Mouse (Mus musculus): ENCODE data around the gene U2af1l4. TPM values are rescaled to one million over a fixed set of nuclear protein-coding genes. Genes with fewer than 3 reads are reported as not detected.

Gene U2af1l4
- polyA plus RNA-seq, 2 experiments: 75.8 to 95.6 TPM

GRCm38 (mm10) chr7:30587842-30588667 lies 25.0 kb downstream of the U2af1l4 start:
- ATAC-seq (ENCODE audit: low FRiP score, low read depth) (peak; percentile 10), DNase-seq (ENCODE audit: low spot score) (no peak)
- Histone ChIP-seq H3K27me3 (ENCODE audit: control insufficient read depth, insufficient read depth, low read length) (no peaks in the 10 kb centered on the region), H3K9me3 (ENCODE audit: control insufficient read depth, low read length) (no peaks in the 10 kb centered on the region), H3K36me3 (ENCODE audit: control insufficient read depth, insufficient read depth, low read length) (peaks cover 37% of the 10 kb centered on the region), H3K27ac (replicated peaks; ENCODE audit: low read depth, low read length) (peak overlapping the region; percentile 92), H3K4me2 (replicated peaks; ENCODE audit: low read depth, low read length, severe bottlenecking) (peak overlapping the region; percentile 85), H3K4me1 (ENCODE audit: control insufficient read depth, insufficient read depth, low read length) (peaks cover 14% of the 10 kb centered on the region), H3K4me3 (replicated peaks; ENCODE audit: low read length) (peak overlapping the region; percentile 96), H3K9ac (ENCODE audit: low read depth, low read length, severe bottlenecking) (peak overlapping the region; percentile 98)
- no peak for TF ChIP-seq POLR2A (IDR thresholded peaks at IDR 0.05; ENCODE audit: borderline replicate concordance, extremely low read depth, insufficient read depth, insufficient read length)
- under 1% methylated on average over 59 of the region's 67 CpGs for WGBS

- H3K9me3 ChIP-seq (ENCODE audit: control insufficient read depth, low read length): no peaks in the 10 kb centered on the region
- DNase-seq (ENCODE audit: low spot score) (peak; percentile 98), ATAC-seq (ENCODE audit: low FRiP score, low read depth) (peak; percentile 94)
- peak within 1 kb of the TSS; percentile 98 for H3K9ac ChIP-seq (ENCODE audit: low read depth, low read length, severe bottlenecking)
- H3K36me3 ChIP-seq (ENCODE audit: control insufficient read depth, insufficient read depth, low read length): peaks cover 29% of the 10 kb centered on the region
- H3K27me3 ChIP-seq (ENCODE audit: control insufficient read depth, insufficient read depth, low read length): no peaks in the 10 kb centered on the region
- peaks cover 14% of the 10 kb centered on the region for H3K4me1 ChIP-seq (ENCODE audit: control insufficient read depth, insufficient read depth, low read length)
- peak within 1 kb of the TSS; percentile 96 for H3K4me3 ChIP-seq (replicated peaks; ENCODE audit: low read length)
- WGBS: under 1% methylated on average over 38 of the region's 68 CpGs
- TF ChIP-seq POLR2A (IDR thresholded peaks at IDR 0.05; ENCODE audit: borderline replicate concordance, extremely low read depth, insufficient read depth, insufficient read length): peak; percentile 43; the same call in 1 of the 2 replicates
- peak within 1 kb of the TSS; percentile 85 for H3K4me2 ChIP-seq (replicated peaks; ENCODE audit: low read depth, low read length, severe bottlenecking)
- peak within 1 kb of the TSS; percentile 92 for H3K27ac ChIP-seq (replicated peaks; ENCODE audit: low read depth, low read length)
These were observed 25.8 kb downstream of the U2af1l4 start, which contains the start of gene Kmt2b for GRCm38 (mm10) chr7:30588676-30589434. Kmt2b (minus strand) TSS chr7:30588726.

DNA sequence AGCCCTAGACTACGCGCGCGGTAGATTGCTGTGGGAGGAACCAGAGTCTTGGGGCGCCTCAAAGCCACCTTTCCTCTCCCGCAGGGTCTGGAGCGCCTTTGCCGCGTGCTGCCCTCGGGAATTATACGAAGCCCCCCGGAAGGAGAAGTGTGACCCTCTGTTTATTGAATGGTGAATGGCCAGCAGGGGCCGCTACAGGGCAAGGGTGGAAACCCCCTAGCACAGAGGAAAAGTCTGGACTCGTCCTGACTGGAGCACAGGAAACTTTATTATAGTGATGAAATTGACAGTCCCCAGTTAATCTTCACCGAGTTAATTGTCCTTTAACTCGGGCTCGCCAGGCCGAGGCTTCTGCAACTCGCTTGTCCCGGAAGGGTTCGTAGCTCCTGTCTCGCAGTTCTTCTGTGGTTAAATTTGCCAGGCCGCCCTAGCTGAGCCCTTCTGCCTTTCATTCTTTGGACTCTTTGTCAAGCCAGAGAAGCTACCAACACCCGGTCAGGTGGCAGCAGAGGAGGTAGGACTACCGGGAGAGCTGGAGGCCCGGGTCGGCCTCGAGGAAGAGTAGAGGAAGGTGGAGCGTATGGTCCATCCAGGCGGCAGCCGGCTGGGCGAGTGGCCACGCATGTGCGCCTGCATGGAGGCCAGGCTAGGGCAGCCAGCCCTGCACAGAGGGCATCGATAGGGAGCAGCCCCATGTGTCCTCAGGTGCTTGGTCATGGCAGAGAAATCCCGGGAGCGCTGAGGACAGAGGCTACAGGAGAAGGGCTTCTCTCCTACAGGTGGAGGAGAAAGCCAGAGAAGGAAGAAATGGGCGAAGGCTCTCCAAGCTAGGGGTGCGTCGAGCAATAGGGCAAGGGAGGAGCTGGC lies 26.6 kb downstream of the U2af1l4 start:
- no peak for TF ChIP-seq POLR2A (IDR thresholded peaks at IDR 0.05; ENCODE audit: borderline replicate concordance, extremely low read depth, insufficient read depth, insufficient read length)
- Histone ChIP-seq H3K27me3 (ENCODE audit: control insufficient read depth, insufficient read depth, low read length) (no peaks in the 10 kb centered on the region), H3K9ac (ENCODE audit: low read depth, low read length, severe bottlenecking) (peak overlapping the region; percentile 98), H3K4me2 (replicated peaks; ENCODE audit: low read depth, low read length, severe bottlenecking) (peak overlapping the region; percentile 77), H3K27ac (replicated peaks; ENCODE audit: low read depth, low read length) (peak overlapping the region; percentile 92), H3K4me3 (replicated peaks; ENCODE audit: low read length) (peak overlapping the region; percentile 96), H3K9me3 (ENCODE audit: control insufficient read depth, low read length) (no peaks in the 10 kb centered on the region), H3K36me3 (ENCODE audit: control insufficient read depth, insufficient read depth, low read length) (peaks cover 21% of the 10 kb centered on the region), H3K4me1 (ENCODE audit: control insufficient read depth, insufficient read depth, low read length) (peaks cover 14% of the 10 kb centered on the region)
- ATAC-seq (ENCODE audit: low FRiP score, low read depth) (peak; percentile 70), DNase-seq (ENCODE audit: low spot score) (peak; percentile 92)
- WGBS: 28% methylated on average over 40 of the region's 40 CpGs

- Histone ChIP-seq H3K9ac (ENCODE audit: low read depth, low read length, severe bottlenecking) (no peak overlapping the region), H3K9me3 (ENCODE audit: control insufficient read depth, low read length) (no peaks in the 10 kb centered on the region), H3K4me2 (replicated peaks; ENCODE audit: low read depth, low read length, severe bottlenecking) (no peak overlapping the region), H3K4me3 (replicated peaks; ENCODE audit: low read length) (no peak overlapping the region), H3K27me3 (ENCODE audit: control insufficient read depth, insufficient read depth, low read length) (no peaks in the 10 kb centered on the region), H3K27ac (replicated peaks; ENCODE audit: low read depth, low read length) (no peak overlapping the region), H3K4me1 (ENCODE audit: control insufficient read depth, insufficient read depth, low read length) (peaks cover 14% of the 10 kb centered on the region), H3K36me3 (ENCODE audit: control insufficient read depth, insufficient read depth, low read length) (peaks cover 7% of the 10 kb centered on the region)
- whole genome bisulfite sequencing: 82% methylated on average over 9 of the region's 9 CpGs
- DNase-seq (ENCODE audit: low spot score) (no peak), ATAC-seq (ENCODE audit: low FRiP score, low read depth) (no peak)
- no peak for TF ChIP-seq POLR2A (IDR thresholded peaks at IDR 0.05; ENCODE audit: borderline replicate concordance, extremely low read depth, insufficient read depth, insufficient read length)
These were observed 28.0 kb downstream of the U2af1l4 start for GRCm38 (mm10) chr7:30590927-30591604.
